Mouse (Mus musculus) embryo, embryonic 9.5 days (tissue): Measurements from ENCODE around the gene Tcea3.

Source experiments
- DNase-seq: peaks from one replicate; pipeline ENCODE4 v3.0.0-alpha.2; 2017; ENCODE audit errors: extremely low spot score

Gene Tcea3

DNA sequence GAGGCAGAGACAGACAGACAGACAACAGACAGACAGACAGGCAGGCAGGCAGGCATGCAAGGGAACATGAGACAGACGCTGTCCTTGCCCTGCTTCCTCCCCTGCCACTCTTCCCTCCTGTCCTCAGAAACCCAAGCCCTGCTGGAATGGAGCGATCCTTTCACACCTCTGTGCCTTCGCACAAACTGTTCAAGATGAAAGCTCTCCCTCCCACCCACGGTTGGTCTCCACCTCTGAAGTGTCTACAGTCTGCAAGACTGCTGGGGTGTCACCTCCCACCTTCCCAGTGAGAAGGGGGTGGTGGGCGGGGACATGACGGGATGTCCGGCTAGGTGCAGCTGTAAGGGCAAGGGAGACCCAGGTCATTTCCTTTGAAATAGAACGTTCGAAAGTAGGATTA, 34.1 kb downstream of the Tcea3 start:
- no peak for DNase-seq

DNA sequence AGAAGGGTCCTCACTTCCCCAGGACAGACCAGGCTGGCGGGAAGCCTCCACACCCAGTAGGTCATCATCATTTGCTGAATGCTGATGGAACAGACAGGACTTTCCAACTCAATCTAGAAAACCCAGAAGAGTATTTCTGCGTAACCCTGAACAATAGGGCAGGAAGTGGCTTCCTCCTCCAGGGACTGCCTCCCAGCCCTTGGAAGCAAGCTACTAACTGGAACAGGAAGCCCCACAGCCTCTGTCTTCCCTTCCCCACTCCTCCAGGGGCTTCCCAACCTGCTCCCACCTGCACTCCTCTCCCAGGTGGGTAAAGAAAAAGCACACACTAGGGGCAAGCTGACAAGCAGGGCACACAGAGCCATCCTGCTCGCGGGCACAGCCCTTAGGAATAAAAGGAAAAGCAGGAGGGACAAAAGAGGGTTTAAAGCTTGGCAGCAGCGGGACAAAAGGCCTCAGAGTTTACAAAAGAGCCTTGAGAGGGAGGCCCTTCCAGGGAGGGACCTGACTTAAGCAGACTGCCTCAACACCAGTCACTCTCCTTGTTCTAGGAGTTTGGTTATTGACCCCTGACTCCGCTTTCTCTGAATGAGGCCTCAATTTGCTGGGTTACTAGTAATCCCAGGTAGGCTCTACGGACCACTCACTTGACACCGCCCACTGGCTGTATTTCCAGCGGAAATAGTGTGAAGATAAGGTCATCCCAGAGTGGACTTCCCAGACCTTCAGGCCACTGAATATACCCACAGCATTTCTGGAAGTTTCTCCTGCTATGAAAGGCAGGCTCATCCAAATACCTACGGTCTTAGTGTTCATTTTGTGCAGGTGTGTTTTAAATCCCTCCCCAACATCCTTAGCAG, 35.3 kb downstream of the Tcea3 start:
- DNase-seq, result peak; percentile 58

DNA sequence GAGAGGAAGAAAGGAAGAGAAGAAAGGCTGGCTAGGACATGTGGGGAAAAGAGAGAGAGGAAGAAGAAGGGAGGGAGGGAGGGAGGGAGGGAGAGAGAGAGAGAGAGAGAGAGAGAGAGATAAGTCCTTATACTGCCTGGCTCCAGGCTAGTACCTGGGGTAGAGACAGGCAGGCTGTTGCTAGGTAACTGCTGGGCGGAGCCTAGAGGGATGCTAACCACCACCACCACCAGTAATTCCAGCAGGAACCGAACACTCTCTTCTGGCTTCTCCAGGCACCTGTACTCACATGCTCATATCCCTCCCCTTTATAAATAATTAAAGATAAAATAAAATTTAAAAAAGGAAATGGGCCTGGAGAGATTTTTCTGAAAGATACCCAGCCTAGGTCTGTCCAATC, 36.3 kb downstream of the Tcea3 start:
- DNase-seq, result no peak

DNA sequence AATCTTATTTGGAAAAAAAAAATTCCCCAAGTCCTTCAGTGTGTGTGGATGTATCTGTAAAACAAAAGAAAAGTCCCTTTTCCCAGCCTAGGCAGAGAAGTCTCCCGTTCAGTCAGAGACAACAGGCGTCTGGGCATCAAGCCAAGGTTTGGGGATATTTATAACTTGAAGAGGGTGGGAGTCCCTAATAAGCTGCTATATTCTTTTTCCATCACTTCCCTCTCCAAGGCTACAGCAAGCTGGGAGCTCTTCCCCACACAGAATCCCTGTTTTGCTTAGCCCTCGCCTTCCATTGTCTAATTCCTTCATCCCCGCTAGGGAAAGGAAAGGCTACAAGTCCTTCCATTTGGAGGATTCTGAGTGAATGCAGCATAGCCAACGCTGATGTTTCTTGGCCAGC, 36.9 kb downstream of the Tcea3 start, which contains the start of gene Zfp46:
Gene Zfp46, plus strand, starts transcription at position 229 of the 400 bp plus-strand sequence.
- DNase-seq, result no peak

DNA sequence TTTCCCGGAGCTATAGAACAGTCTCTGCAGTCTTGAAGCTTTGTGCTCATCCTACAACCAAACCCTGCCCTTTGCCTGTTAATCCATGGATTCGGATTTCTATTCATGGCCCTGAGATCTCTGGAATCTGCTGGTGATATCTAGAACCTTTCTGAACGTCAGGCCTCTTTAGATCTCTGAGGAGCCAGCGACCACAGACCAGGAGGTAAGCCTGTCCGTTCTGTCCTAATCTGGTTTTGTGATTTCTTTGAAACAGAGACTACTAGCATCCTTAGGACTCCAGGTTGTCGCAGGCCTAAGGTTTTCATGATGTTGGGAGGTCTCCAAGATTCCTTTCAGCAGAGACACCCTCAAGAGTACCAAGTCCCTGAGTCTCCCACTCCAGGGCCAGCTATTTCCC, 37.4 kb downstream of the Tcea3 start:
- no peak for DNase-seq

DNA sequence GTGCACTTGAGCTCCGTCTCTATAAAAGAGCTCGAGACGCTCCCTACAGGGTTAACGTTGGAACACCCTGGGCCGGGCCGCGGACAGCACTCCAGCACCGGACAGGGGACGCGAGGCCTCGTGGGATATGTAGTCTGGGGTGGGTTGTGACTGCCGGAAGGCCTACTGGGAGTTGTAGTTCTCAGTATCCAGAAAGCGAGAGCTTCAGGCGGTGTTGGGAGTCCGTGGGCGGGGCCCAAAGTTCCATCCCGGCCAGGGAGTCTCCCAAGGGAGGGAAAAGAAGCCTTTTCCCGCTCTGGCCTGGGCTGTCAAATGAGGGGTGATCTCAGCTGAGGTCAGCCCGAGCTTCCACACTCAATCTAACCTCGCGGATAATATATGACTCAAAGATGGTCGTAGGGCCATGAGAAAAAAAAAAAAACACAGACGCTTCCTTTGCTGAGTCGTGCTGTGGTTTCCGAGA, 37.9 kb downstream of the Tcea3 start:
- DNase-seq, result peak; percentile 93

DNA sequence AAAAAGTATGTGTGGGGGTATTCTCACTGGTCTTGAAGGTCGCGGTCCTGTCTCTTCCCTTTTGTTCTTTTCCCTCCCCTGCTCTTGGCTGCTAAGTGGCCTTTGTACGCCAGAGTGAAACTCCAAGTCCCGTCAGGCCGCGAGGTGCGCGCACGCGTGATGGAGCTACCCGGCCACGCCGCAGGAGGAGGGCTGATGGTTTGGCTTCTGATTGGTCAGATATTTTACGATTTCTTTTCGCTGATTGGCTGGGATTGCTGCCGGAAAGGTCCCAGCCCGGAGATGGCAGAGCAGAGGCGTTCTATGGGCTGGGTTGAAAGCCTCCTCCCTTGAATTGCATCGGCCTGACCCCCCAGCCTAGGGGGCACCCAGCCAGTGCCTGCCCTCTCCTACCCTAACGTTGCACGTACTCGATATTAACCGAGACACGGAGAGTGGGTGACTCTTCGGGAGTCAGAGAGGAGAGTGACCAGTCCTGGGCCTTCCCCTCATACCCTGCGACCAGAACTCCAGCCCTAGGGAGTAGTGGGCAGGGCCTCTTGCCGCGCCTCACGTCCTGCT, 38.4 kb downstream of the Tcea3 start:
- DNase-seq, result peak; percentile 93

DNA sequence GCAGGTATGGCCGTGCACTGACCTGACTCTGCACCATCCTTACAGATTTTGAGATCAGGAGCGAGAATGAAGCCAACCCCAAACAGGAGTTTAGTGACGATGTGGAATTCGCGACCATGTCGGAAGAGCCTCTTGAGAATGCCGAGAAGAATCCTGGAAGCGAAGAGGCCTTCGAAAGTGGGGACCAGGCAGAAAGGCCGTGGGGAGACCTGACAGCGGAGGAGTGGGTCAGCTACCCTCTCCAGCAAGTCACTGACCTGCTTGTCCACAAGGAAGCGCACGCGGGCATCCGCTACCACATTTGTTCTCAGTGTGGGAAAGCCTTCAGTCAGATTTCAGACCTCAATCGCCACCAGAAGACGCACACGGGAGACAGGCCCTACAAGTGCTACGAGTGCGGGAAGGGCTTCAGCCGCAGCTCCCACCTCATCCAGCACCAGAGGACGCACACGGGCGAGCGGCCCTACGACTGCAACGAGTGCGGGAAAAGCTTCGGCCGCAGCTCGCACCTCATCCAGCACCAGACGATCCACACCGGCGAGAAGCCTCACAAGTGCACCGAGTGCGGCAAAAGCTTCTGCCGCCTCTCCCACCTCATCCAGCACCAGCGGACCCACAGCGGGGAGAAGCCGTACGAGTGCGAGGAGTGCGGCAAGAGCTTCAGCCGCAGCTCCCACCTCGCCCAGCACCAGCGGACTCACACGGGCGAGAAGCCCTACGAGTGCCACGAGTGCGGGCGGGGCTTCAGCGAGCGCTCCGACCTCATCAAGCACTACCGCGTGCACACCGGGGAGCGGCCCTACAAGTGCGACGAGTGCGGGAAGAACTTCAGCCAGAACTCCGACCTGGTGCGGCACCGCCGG, 42.6 kb downstream of the Tcea3 start:
- peak; percentile 35 for DNase-seq

DNA sequence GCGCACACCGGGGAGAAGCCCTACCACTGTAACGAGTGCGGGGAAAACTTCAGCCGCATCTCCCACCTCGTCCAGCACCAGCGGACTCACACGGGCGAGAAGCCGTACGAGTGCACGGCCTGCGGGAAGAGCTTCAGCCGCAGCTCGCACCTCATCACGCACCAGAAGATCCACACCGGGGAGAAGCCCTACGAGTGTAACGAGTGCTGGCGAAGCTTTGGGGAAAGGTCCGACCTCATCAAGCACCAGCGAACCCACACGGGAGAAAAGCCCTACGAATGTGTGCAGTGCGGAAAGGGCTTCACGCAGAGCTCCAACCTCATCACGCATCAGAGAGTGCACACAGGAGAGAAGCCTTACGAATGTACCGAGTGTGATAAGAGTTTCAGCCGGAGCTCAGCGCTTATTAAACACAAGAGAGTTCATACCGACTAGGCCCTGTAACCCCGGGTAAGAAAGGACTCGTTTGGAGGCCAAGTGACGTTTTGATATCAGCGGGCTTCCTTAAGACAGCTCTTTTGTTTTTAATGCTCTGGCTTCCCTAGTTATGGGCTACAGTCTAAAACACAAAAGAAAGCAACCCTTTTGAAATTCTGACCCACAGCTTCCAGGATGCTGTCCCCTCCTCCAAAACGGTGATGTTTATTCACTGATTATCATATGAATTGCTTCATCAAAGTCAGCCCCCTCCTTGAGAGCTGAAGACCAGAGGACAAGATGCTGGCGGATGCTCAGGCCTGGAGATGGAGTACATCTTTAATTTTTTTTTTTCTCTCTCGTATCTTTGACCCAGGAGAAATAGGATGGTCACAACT, 43.5 kb downstream of the Tcea3 start:
- DNase-seq, result no peak

DNA sequence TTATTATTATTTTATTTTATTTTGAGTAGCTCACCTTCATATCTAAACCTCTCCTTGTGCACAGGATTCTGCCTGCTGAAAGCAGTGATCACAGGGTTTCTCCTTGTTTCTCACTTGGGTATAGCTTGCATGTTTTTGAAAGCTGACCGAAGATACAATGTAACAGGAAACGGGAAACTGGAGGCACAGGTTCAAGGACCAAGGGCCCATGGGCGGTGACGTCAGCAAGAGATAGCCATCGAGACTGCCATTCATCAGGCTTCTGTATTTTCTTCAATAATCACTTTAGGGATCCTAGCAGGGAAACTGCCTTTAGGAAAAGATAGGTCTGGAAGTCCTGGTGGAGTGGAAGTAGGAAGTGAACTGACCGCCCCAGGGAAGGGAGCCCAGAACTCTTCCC, 44.2 kb downstream of the Tcea3 start:
- DNase-seq, result no peak

DNA sequence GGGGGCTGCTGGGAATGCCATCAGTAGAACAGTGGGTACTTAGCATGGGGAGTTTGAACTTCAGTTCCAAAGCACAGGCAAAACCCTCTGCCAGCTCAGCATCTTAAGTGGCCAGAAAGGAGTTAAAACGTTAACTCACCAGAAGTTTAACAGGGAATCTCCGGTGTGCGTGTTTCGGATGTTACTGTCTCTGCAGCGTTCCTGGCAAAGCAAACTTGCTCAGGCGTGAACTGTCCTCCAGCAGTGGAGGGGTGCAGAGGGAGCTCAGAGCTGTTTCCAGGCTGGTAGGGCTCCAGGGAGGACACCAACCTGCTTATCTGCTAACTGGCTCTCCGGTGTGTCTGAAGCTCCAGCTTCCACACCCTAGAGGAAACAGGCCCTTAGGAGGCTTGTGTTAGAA, 48.4 kb downstream of the Tcea3 start:
- no peak for DNase-seq

DNA sequence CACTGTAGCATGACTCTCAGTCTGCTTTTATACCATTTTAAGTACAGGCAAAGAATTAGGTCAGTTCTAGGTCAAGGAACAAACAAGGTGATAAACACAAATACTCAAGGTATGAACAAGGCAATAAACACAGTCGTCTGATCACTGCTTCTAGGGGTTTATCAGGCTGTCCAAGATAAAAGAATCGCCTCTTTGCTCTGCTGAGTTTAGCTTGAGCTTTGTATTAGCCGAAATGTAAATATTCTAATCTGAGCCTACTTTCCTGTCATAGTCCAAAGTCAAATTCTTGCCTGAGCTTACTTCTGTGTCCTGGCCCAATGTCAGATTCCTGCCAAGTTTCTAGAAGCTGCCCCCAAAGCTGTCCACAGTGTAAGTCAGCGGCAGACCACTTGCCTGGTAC, 54.9 kb downstream of the Tcea3 start:
- no peak for DNase-seq

DNA sequence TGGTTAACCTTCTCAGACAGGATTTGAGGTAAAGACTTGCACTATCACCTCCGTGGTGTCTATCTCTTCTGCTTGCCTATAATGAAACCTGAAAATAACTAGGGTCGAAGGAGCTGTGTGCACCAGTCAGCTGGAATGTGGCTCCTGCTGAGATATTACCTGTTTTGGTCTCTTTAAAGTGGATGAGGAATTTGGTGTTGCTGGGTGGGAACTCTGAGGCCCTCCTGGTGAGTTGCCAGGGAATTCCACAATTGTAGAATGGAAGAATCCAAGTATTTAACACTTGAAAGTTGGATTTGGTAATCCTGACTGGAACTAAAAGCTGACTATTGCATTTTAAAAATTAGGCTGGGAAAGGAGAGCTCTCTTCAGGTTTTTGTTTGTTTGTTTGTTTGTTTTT, 56.7 kb downstream of the Tcea3 start:
- DNase-seq, result no peak

DNA sequence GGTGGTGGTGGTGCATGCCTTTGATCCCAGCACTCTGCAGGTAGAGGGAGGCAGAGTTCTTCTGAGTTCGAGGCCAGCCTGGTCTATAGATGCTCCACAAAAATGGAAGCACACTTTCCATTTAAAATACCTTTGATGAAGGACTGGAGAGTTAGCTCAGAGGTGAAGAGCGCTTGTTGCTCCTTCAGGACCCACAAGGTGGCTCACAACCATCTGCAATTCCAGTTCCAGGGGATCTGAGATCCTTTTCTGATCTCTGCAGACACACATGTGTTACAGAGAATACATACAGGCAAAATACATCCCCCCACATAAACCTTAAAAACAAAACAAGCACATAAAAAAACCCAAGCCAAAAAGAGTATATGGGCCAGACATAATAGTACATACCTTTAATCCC, 60.8 kb downstream of the Tcea3 start:
- no peak for DNase-seq

DNA sequence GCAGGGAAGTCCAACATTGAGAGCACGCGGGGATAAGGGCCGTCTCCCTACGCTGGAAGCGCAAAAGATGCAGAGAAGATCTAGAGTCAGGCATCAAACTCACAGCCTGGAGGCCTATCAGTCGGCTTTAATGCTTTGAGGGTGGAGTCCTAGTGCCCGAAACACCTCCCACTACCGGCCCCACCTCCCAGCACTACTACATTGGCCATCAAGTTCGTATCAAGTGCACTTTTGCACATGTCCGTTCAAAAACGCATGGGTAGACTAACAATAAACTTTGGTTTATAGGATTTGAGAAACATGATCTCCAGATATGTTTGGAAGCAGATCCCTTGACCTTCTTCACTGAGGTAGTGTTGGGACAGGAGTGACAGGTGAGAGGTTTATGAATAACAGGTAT, 62.3 kb downstream of the Tcea3 start:
- DNase-seq, result peak; percentile 76

DNA sequence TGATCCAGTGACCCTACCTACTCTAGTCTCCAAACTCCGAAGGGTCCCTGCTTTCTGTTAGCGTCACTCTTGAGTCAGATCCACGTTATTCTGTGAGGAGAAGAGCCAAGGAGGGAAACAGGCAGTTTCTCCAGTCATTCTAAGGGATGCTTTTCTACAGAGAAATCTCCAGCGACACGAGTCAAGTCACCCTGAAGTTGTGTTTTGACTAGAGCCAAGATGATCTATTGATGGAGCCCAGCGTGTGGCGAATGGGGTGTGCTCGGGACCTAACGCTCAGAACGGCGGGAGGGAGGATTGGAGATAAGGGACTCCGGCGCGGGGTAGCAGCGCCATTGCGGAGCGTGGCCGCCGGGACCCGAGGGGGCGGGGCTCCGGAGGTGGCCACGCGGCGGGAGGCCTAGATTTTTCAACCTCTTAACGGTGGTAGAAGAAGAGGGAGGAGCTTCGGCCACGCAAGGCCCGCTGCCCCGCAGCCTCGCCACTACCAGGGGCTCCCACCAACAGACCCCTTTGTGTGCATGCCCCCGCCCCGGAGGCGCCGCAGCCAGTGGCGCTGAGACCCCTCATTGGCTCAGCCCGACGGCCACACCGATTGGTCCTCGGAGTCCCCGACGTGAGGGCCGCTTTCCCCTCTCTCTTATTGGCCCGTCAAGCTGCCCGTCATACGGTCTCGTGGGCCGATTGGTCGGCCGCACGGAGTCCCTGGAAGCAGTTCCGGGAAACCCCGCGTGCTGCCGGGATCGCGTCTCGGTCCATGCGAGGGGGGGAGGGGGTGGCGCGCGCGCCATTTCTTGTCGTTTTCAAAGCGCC, 62.9 kb downstream of the Tcea3 start, which contains the start of gene Hnrnpr:
Gene Hnrnpr, plus strand, starts transcription at position 714 of the 813 bp plus-strand sequence.
- DNase-seq, result peak; percentile 99

DNA sequence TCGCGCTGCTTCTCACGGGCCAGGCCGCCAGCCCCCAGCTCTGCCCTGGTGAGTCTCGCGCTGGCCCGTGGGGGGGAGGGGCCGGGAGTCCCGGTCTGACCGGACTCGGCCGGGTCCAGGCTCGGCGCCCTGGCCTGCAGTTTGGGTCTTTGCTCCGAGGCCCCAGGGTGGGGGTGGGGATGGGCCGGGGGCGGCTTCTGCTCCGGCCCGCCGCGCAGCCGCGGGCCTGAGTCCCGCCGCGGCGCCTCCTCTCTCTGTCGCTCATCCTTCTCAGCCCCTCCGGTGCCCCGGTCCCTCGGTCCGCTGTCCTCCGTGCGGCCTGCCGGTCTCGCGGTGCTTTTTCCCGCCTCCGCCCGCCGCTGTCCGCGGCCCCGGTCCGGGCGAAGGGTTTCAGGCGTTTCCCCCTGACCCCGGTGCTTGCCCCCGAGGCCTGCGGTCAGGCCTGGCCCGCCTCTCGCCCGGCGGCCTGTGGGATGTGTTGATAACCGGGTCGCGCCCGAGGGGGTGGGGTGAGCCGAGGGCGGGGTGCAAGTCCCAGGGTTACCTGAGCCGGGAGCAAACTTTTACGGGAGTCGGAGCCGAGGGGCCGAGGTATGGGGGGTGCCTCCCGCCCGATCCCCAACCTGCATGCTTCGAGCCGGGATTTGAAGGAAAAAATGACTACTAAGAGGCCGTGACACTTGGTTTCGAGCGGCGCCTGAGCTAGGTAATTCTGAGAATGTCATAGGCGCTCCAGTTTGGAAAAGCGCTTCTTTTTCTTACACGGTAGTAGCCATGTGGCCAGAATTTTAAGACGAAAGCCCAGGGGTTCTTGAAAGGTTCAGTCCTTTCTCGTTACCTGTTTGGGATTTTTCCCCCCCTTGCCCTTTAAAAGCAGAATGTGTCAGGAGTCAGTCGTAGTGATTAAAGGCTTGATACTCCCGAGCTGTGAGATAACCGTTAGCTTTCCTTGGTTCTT, 63.8 kb downstream of the Tcea3 start:
- DNase-seq, result peak; percentile 79

DNA sequence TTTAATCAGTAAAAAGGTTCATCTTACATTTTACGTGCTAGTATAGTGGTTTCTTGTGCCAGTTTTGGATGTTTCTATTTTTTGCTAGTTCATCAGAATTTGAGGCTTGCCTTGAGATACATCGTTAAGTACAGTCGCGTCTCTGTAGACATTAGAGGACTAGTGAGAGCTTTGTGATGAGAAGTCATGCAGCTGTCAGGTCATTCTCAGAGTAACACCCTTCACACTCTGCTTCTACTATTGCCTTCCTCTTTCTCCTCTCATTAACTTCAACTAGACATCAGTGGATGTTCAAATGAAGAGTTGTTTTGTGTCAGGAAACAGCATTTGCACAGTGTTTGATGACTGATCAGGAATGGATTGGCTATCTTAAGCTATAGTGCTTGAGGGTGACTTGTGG, 65.1 kb downstream of the Tcea3 start:
- DNase-seq, result no peak

DNA sequence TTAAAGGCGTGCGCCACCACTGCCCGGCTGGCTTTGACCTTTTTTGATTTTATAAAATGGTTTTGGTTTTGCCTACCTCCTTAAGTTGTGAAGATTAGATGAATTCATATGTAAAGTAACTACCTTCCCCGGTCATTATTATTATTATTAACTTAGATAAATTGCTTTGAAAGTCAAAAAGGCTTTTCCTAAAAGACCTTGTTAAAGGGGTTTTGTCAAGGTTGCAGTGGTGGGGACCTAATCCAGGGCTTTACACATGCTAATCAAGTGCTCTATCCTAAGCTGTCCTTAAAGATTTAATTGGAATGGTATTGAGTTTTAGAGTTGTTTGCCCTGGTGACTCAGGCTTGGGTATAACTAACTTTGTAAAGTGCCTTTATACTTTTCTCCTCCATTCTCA, 70.1 kb downstream of the Tcea3 start:
- no peak for DNase-seq
